Mouse (Mus musculus) heart, embryonic 16.5 days (tissue): ENCODE data around the gene Fam222b. TPM values are rescaled to one million over a fixed set of nuclear protein-coding genes. Genes with fewer than 3 reads are reported as not detected.
A peak's percentile ranks its signal among the peaks of the same experiment; 100 is the strongest.

ENCODE experiments used
- ATAC-seq: fragments of 200-750 bp; cut with Nextera tagmentation; replicated peaks from 2 replicates; pipeline ENCODE4 v1.8.0; 2017; ENCODE audit warnings: moderate number of reproducible peaks; ENCODE audit not compliant: insufficient read depth, low FRiP score; ENCODE audit errors: extremely low read depth
- H3K27ac ChIP-seq: fragments of 300-500 bp; sonication (generic); 2 replicates; pipeline ENCODE4 v1.5.1; 2014; ENCODE audit warnings: mild to moderate bottlenecking, low read length, control low read depth, moderate library complexity
- H3K27me3 ChIP-seq: fragments of 300-500 bp; sonication (generic); 2 replicates; pipeline ENCODE4 v1.6.1; 2014; ENCODE audit warnings: low read length, mixed read lengths; ENCODE audit not compliant: control insufficient read depth, insufficient read depth
- H3K36me3 ChIP-seq: fragments of 300-500 bp; sonication (generic); 2 replicates; pipeline ENCODE4 v1.6.1; 2014; ENCODE audit not compliant: control insufficient read depth, insufficient read depth
- H3K4me1 ChIP-seq: fragments of 300-500 bp; sonication (generic); 2 replicates; pipeline ENCODE4 v1.6.1; 2014; ENCODE audit warnings: low read length, mixed read lengths; ENCODE audit not compliant: control insufficient read depth, insufficient read depth
- H3K4me2 ChIP-seq: fragments of 300-500 bp; sonication (generic); 2 replicates; pipeline ENCODE4 v1.6.1; 2014; ENCODE audit warnings: low read depth, mild to moderate bottlenecking, control low read depth, low read length
- H3K4me3 ChIP-seq: fragments of 300-500 bp; sonication (generic); 2 replicates; pipeline ENCODE4 v1.5.1; 2014; ENCODE audit warnings: mild to moderate bottlenecking, control low read depth, low read length
- H3K9ac ChIP-seq: fragments of 300-500 bp; sonication (generic); 2 replicates; pipeline ENCODE4 v1.6.1; 2014; ENCODE audit warnings: low read length, control low read depth
- H3K9me3 ChIP-seq: fragments of 300-500 bp; sonication (generic); replicated peaks from 2 replicates; pipeline ENCODE4 v1.6.1; 2016; ENCODE audit warnings: low read length; ENCODE audit not compliant: control insufficient read depth
- WGBS: fragments of 180-500 bp; shearing (Covaris S2); extraction: QIAGEN DNeasy Blood & Tissue Kit; methylation state at CpG from one replicate; pipeline ENCODE4 v1.1.7; 2014; 5-methylcytosine and 5-hydroxymethylcytosine counted together
- polyA plus RNA-seq: library from polyadenylated mRNA; unstranded; fragments of >200 nt; fragmentation: Nextera tagmentation; extraction: Ambion mirVana; gene quantifications from 2 replicates; pipeline ENCODE4 v1.2.1, GENCODE M21; 2015

Fam222b gene
- polyA plus RNA-seq, 1 experiment from 2014 or later, result 14.9 TPM

DNA sequence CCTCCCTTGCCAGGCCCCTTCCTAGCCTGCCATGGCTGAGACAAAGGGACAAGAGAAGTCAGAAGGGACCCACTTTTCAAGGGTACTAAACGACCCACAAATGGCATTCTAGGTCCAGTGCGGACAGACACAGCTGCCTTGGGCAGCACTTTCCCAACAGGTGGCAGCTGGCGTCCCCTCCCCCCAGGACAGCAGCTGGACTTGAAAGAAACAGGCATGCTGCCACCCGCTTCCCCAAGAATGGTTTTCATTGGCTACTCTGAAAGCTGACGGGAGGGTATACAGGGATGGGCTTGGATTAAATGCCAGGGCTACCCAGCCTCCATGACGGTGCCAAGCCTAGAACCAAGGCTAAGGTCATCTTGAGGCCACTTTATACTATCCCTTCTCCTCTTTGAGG lies 68.0 kb downstream of the Fam222b start:
- no peak for ATAC-seq
- H3K4me2 ChIP-seq, result peak overlapping the region; percentile 92
- no peak overlapping the region; the same call in 1 of the 2 replicates for H3K27ac ChIP-seq
- H3K4me1 ChIP-seq, result peaks cover 36% of the 10 kb centered on the region
- no peaks in the 10 kb centered on the region for H3K27me3 ChIP-seq
- no peak overlapping the region; the same call in 1 of the 2 replicates for H3K4me3 ChIP-seq
- 63% methylated on average over 6 of the region's 6 CpGs for WGBS
- peaks cover 31% of the 10 kb centered on the region for H3K36me3 ChIP-seq
- H3K9me3 ChIP-seq, result no peaks in the 10 kb centered on the region
- peak overlapping the region; percentile 14 for H3K9ac ChIP-seq

DNA sequence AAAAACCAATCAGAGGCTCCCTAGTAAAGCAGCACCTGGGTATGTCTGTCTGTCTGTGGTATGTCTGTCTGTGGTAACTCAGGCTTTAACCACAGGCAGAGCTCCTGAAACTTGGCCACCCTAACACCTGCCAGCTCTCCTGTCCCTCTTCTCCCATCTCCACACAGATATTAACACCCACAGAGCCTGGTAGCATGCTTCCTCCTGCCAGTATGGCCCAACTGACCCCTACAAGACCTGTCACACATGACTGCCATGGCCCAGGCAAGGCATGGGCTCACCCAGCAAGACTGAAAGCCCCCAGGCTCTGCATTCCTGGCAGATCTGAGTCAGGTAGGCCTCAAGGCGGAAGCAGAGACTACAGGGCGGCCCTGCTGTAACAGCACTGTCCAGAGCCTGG lies 68.6 kb downstream of the Fam222b start:
- H3K9ac ChIP-seq, result peak overlapping the region; percentile 95
- H3K27me3 ChIP-seq, result no peaks in the 10 kb centered on the region
- peak overlapping the region; percentile 92 for H3K4me2 ChIP-seq
- no peaks in the 10 kb centered on the region for H3K9me3 ChIP-seq
- peak overlapping the region; percentile 87 for H3K4me3 ChIP-seq
- H3K36me3 ChIP-seq, result peaks cover 27% of the 10 kb centered on the region
- peaks cover 36% of the 10 kb centered on the region for H3K4me1 ChIP-seq
- no peak for ATAC-seq
- 74% methylated on average over 2 of the region's 2 CpGs for WGBS
- peak overlapping the region; percentile 89 for H3K27ac ChIP-seq

DNA sequence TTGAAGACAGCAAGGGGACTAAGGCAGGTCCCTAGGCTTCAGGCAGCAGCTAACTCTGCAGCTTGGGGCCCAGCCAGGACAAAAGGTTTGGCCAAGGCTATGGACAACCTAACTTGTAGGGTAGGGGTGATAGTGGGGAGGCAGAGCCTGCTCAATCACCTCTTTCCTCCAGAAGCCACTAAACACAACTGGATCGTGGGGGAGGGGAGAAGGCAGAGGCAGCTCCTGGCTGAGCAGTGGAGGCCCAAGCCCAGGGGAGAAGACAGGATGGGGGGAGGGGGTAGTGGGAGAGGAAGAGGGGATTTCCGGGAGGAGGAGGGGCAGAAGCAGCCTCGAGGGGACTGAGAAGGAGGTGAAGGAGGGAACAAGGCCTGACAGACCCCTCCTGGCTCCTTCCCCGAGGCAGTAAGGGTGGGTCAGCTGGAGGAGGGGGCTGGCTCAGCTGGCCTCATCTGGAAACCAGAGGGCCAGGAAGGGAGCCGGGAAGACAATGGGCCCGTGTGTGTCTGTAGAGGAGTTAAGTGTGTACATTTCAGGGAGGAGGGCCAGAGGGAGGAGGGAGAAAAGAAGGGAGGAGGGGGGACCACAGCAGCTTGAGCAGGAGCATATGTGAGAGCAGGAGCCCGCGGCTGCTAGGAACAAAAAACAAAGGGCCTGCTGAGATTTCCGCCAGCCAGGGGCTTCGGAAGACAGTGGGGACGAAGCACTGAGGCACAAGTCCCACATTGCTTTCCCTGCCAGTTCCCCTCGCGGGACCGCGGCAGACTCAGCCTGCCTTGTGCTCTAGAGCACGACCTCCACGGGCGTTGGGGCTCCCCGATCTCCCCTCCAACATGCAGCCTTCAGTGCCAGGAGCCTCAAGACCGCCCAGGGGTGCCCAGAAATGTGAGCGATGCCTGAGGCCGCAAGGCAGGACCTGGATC lies 69.5 kb downstream of the Fam222b start:
- H3K36me3 ChIP-seq, result peaks cover 18% of the 10 kb centered on the region

GRCm38 (mm10) chr11:78164604-78164923 lies 70.1 kb downstream of the Fam222b start:
- no peak for ATAC-seq
- Histone ChIP-seq H3K4me2 (peak overlapping the region; percentile 92), H3K36me3 (peaks cover 14% of the 10 kb centered on the region), H3K4me1 (peaks cover 32% of the 10 kb centered on the region), H3K9ac (peak overlapping the region; percentile 95), H3K27me3 (no peaks in the 10 kb centered on the region), H3K4me3 (peak overlapping the region; percentile 87), H3K27ac (peak overlapping the region; percentile 89), H3K9me3 (no peaks in the 10 kb centered on the region)
- WGBS, result under 1% methylated on average over 14 of the region's 14 CpGs

More for the DNA sequence above, 69.5 kb downstream of the Fam222b start:
- peaks cover 36% of the 10 kb centered on the region for H3K4me1 ChIP-seq
- H3K9ac ChIP-seq, result peak overlapping the region; percentile 95
- no peaks in the 10 kb centered on the region for H3K9me3 ChIP-seq
- WGBS, result under 1% methylated on average over 21 of the region's 22 CpGs
- peak; percentile 57 for ATAC-seq
- no peaks in the 10 kb centered on the region for H3K27me3 ChIP-seq
- H3K4me2 ChIP-seq, result peak overlapping the region; percentile 92
- H3K27ac ChIP-seq, result peak overlapping the region; percentile 89
- peak overlapping the region; percentile 87 for H3K4me3 ChIP-seq

DNA sequence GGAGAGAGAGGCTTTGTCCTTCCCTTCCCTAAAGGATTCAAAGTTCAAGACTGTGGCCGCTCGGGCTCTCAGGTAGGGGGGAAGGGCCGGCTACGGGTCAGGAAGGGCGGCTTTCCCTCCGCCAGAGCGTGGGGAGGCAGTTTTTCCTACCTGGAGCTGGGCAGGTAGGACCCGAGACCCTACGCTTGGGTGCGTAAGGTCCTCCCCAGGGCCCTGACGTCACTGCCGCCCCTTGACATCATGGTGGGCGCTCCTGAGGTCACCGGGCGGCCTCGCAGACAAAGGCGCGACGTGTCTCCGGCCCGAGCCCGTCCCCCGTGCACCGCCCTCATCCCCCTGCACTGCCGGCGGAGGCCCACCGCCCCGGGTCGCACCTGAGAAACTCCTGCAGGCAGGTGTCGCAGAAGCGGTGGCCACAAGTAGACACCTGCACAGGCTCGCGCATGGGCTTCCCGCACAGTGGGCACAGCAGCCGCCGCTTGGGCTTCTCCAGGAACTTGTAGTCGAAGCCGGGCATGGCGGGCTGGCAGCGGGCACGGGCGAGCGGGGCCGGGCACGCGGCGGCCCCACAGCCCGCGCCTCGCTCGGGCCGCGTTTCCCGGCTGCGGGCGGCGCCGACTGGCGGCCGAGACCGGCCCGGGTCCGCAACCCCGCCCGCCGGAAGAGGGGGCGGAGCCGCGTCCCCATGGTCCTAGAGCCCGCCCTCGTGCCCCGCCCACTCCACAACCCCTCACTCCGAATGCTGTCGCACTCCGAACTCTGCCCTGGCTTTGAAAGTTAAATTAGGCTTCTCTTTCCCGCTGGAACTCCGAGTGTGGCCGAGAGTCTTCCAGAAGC lies 70.7 kb downstream of the Fam222b start, which contains the start of gene Traf4:
TSS of gene Traf4 (minus strand) at position 666 of the 837 bp plus-strand sequence.
- H3K36me3 ChIP-seq, result peaks cover 9% of the 10 kb centered on the region
- peak within 1 kb of the TSS; percentile 87 for H3K4me3 ChIP-seq
- H3K4me2 ChIP-seq, result peak within 1 kb of the TSS; percentile 92
- peak within 1 kb of the TSS; percentile 93 for H3K27ac ChIP-seq
- H3K9ac ChIP-seq, result peak within 1 kb of the TSS; percentile 95
- peak; percentile 86 for ATAC-seq
- H3K4me1 ChIP-seq, result peaks cover 32% of the 10 kb centered on the region
- no peaks in the 10 kb centered on the region for H3K9me3 ChIP-seq
- no peaks in the 10 kb centered on the region for H3K27me3 ChIP-seq
- WGBS, result under 1% methylated on average over 76 of the region's 78 CpGs

DNA sequence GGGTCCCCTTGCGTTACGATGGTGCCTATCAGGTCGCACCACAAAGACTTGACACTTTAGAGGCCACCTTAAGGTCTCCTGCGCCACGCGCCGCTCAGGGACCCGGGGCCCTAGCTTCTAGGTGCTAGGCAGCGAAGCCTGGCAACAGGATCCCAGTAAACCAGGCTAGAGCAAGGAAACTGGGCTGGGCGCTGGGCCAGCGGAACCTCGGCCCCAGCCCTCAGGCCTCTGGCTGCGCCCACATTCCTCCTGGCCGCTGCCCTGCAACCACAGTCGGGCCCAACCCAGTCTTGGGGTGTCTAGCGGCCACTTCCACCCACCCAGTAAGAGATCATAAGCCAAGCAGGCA lies 71.3 kb downstream of the Fam222b start:
- Histone ChIP-seq H3K27ac (peak overlapping the region; percentile 93), H3K27me3 (no peaks in the 10 kb centered on the region), H3K9ac (peak overlapping the region; percentile 95), H3K36me3 (peaks cover 3% of the 10 kb centered on the region; the same call in 1 of the 2 replicates), H3K4me2 (peak overlapping the region; percentile 92), H3K9me3 (no peaks in the 10 kb centered on the region), H3K4me1 (peaks cover 32% of the 10 kb centered on the region), H3K4me3 (peak overlapping the region; percentile 87)
- 2% methylated on average over 16 of the region's 16 CpGs for WGBS
- peak; percentile 10 for ATAC-seq

DNA sequence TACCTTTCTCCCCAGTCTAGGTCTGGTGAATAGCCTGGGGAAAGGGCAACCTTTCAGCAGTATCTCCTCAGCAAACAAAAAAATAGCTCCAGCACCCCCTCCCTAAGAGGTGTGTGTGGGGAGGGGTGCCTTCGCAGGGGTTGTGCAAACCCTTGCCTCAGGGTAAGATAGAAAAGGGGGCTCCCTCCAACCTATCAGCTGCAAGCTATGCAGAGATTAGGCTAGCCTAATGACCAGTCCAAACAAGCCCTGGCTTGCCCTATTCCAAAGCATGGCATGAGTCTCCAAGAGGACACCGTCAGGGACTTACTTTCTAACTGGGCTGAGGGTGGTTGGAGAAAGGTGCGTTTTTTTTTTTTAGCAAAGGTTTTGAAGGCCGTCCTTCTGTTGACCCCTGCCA lies 71.7 kb downstream of the Fam222b start:
- Histone ChIP-seq H3K4me2 (peak overlapping the region; percentile 92), H3K27me3 (no peaks in the 10 kb centered on the region), H3K4me1 (peaks cover 32% of the 10 kb centered on the region), H3K4me3 (peak overlapping the region; percentile 87), H3K9ac (peak overlapping the region; percentile 95), H3K27ac (peak overlapping the region; percentile 93), H3K36me3 (peaks cover 4% of the 10 kb centered on the region; the same call in 1 of the 2 replicates), H3K9me3 (no peaks in the 10 kb centered on the region)
- WGBS, result 48% methylated on average over 4 of the region's 4 CpGs
- ATAC-seq, result no peak

DNA sequence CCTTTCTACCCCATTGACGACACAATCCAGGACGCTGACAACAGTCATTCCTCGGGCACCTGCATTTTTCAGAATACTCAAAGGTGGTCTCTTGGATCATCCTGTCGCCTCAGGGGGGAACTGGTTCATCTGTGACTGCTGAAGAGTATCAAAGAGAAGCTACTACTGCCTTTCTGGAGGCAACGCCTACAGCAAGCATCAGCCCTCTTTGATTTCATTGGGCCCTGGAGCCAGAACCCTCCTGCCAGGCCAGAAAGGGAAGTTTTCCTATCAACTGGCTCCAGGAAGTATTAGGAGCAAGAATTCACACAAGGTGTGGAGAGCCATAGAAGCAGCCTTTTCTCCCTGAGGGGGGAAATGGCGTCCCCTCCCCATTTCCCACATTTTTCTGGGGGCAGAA lies 72.2 kb downstream of the Fam222b start:
- WGBS, result 75% methylated on average over 6 of the region's 6 CpGs
- peaks cover 5% of the 10 kb centered on the region; the same call in 1 of the 2 replicates for H3K36me3 ChIP-seq
- H3K4me2 ChIP-seq, result no peak overlapping the region
- 0 out of 2 replicates have a peak overlapping the region, but pooled peaks have one; percentile 93 for H3K27ac ChIP-seq
- no peak overlapping the region for H3K9ac ChIP-seq
- ATAC-seq, result no peak
- peaks cover 32% of the 10 kb centered on the region for H3K4me1 ChIP-seq
- no peaks in the 10 kb centered on the region for H3K9me3 ChIP-seq
- H3K4me3 ChIP-seq, result no peak overlapping the region
- no peaks in the 10 kb centered on the region for H3K27me3 ChIP-seq
